Mouse (Mus musculus) liver, embryonic 14.5 days (tissue): Measurements from ENCODE around the gene Gm45785. TPM values are rescaled to one million over a fixed set of nuclear protein-coding genes. Genes with fewer than 3 reads are reported as not detected.

Experiments used
- ATAC-seq: fragments of 200-750 bp; cut with Nextera tagmentation; 2 replicates; pipeline ENCODE4 v1.8.0; 2017; ENCODE audit warnings: moderate number of reproducible peaks, mild to moderate bottlenecking, moderate library complexity; ENCODE audit not compliant: insufficient read depth
- DNase-seq, 3 experiments: peaks; one replicate each; pipeline ENCODE4 v3.0.0-alpha.2; 2012 to 2013; ENCODE audit warnings: low read depth in 3 of 3, low spot score in 3 of 3
- H3K27ac ChIP-seq: fragments of 300-500 bp; sonication (generic); 2 replicates; pipeline ENCODE4 v1.5.1; 2014; ENCODE audit warnings: moderate library complexity, mild to moderate bottlenecking, control low read depth, inconsistent platforms
- H3K27me3 ChIP-seq: fragments of 300-500 bp; sonication (generic); 2 replicates; pipeline ENCODE4 v1.6.1; 2014; ENCODE audit warnings: mild to moderate bottlenecking, low read length, moderate library complexity; ENCODE audit not compliant: control insufficient read depth, insufficient read depth
- H3K36me3 ChIP-seq: fragments of 300-500 bp; sonication (generic); replicated peaks from 2 replicates; pipeline ENCODE4 v1.6.1; 2014; ENCODE audit warnings: low read depth; ENCODE audit not compliant: control insufficient read depth, insufficient read depth
- H3K4me1 ChIP-seq, 2 experiments: fragments of 200-500 bp in 1 of 2; fragments of 300-500 bp in 1 of 2; sonication (generic) in 1 of 2; replicated peaks; 2 replicates each; pipeline ENCODE4 v1.6.1; 2012 to 2014; ENCODE audit warnings: antibody characterized with exemption in 1 of 2, inconsistent platforms in 1 of 2, low read length in 1 of 2; ENCODE audit not compliant: control insufficient read depth in 2 of 2, insufficient read depth in 2 of 2
- H3K4me2 ChIP-seq: fragments of 300-500 bp; sonication (generic); 2 replicates; pipeline ENCODE4 v1.6.1; 2014; ENCODE audit warnings: low read depth, mild to moderate bottlenecking, control low read depth, moderate library complexity
- H3K4me3 ChIP-seq, 2 experiments: fragments of 200-500 bp in 1 of 2; fragments of 300-500 bp in 1 of 2; sonication (generic) in 1 of 2; 2 replicates each; pipeline ENCODE4 v1.5.1; 2012 to 2014; ENCODE audit warnings: low read depth in 2 of 2, low read length in 2 of 2, mild to moderate bottlenecking in 2 of 2, control low read depth in 1 of 2, inconsistent platforms in 1 of 2, moderate library complexity in 1 of 2; ENCODE audit not compliant: insufficient read depth in 1 of 2
- H3K9ac ChIP-seq: fragments of 300-500 bp; sonication (generic); replicated peaks from 2 replicates; pipeline ENCODE4 v1.6.1; 2014; ENCODE audit warnings: mild to moderate bottlenecking, control low read depth, moderate library complexity
- H3K9me3 ChIP-seq: fragments of 300-500 bp; sonication (generic); 2 replicates; pipeline ENCODE4 v1.6.1; 2016; ENCODE audit warnings: low read length, mixed read lengths; ENCODE audit not compliant: control insufficient read depth
- CTCF ChIP-seq: IDR thresholded peaks from 2 replicates; pipeline ENCODE4 v1.5.1; 2016; ENCODE audit warnings: antibody characterized with exemption, low read depth, control low read depth
- EP300 ChIP-seq: IDR thresholded peaks from 2 replicates; pipeline ENCODE4 v1.6.1; 2016; ENCODE audit warnings: antibody characterized with exemption, low read depth
- WGBS: fragments of 180-500 bp; shearing (Covaris S2); extraction: QIAGEN DNeasy Blood & Tissue Kit; methylation state at CpG from one replicate; pipeline ENCODE4 v1.1.7; 2014; ENCODE audit not compliant: insufficient replicate concordance; 5-methylcytosine and 5-hydroxymethylcytosine counted together
- polyA plus RNA-seq, 2 experiments: library from polyadenylated mRNA; depleted of rRNA in 1 of 2; stranded (reverse) in 1 of 2; unstranded in 1 of 2; fragments of >200 nt; fragmentation: Nextera tagmentation in 1 of 2; extraction: Ambion mirVana in 1 of 2; gene quantifications; 2 replicates each; pipeline versions ENCODE4 v1.2.1 to v1.2.3; 2012 to 2014

Gm45785 gene
- polyA plus RNA-seq, 2 experiments = not detected

DNA sequence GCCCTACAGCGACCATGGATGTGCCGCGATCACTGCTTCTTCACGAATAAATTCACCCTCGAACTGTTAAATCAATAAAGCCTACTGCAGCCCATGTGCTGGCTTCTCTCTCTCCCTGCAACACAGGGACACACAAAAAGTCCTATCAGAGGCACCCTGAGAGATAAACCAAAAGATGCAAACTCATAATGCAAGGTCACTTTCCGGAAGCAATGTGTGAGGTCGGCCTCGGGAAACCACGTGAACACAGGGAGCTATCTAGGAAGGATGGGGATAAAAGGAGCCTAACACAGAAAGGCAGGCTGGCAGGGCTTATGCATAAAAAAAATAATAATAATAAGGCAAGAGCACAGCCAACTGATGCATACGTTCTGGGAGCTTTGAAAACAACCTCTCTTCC lies 9.5 kb downstream of the Gm45785 start:
- DNase-seq = no peak
- WGBS = 65% methylated on average over 10 of the region's 10 CpGs

DNA sequence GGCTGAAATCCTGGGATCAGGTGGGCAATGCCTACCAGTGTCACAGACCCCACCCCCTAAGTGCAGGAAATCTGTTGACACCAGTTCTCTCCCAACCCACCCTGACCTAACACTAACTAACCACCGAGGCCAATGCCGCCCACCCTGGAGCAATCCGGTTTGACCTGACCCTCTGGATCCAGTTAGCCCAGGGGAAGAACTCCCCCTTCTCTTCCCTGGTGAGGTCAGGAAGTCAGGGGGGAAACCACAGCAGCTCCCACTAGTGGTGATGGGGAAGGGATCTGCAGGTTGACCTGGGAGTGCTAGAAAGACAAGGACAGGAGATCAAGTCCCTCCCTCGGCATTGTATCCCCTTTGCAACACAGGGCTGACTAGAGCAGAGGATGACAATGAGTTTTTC lies 10.4 kb downstream of the Gm45785 start:
- no peak overlapping the region for H3K27ac ChIP-seq
- H3K9me3 ChIP-seq = no peaks in the 10 kb centered on the region
- no peaks in the 10 kb centered on the region; the same call in 1 of the 2 replicates for H3K27me3 ChIP-seq
- no peak overlapping the region for H3K4me3 ChIP-seq
- ATAC-seq (no peak), DNase-seq (no peak)
- TF ChIP-seq CTCF (no peak), EP300 (no peak)
- H3K36me3 ChIP-seq = no peaks in the 10 kb centered on the region
- no peak overlapping the region for H3K4me2 ChIP-seq
- no peak overlapping the region for H3K9ac ChIP-seq
- H3K4me1 ChIP-seq = no peaks in the 10 kb centered on the region
- 60% methylated on average over 4 of the region's 4 CpGs for WGBS

More for the DNA sequence above, 9.5 kb downstream of the Gm45785 start:
- Histone ChIP-seq H3K36me3 (no peaks in the 10 kb centered on the region), H3K4me1 (no peaks in the 10 kb centered on the region), H3K27me3 (no peaks in the 10 kb centered on the region), H3K4me3 (no peak overlapping the region), H3K4me2 (no peak overlapping the region), H3K9me3 (no peaks in the 10 kb centered on the region), H3K27ac (no peak overlapping the region), H3K9ac (no peak overlapping the region)
- TF ChIP-seq CTCF = no peak
- no peak for TF ChIP-seq EP300
- ATAC-seq = no peak

DNA sequence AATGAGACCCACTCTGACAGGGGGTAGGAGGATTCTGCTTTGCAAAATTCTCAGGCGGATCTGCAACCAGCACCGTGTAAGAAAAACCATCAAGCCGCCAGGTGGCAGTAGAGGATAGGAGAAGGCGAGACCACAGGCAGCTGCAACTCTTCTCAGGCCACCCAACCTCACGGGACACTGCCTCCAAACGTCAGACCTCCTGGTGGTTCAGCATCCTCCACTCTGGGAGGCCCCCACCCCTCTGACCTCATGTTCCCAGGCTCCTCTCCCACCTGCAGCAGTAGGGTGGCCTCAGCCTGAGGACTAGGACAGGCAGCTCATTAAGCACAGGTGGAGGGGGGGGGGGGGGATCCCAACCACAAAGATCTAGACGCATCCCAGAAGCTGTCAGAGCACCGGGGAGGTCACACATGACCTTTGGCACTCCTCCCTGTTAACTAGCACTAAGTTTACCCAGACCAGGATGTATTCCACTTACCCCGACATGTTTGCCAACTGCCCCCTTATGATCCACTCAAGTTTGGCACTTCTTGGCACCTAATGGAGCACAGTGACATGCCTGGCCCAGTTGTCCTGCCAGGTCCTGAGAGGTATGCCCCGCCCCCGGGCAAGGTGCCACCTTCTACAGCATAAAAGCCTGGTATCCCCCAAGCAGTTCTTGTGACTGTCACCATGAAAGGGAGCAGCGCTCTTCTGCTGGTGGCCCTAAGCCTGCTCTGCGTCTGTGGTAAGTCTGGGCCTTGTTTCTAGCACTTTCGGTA lies 11.0 kb downstream of the Gm45785 start, which contains the start of gene Scgb1c1:
Gene Scgb1c1 (plus strand): TSS at position 643 of the 761 bp plus-strand sequence.
- WGBS = 27% methylated on average over 14 of the region's 14 CpGs
- Histone ChIP-seq H3K27ac (no peak within 1 kb of the TSS), H3K4me3 (no peak within 1 kb of the TSS), H3K4me2 (no peak within 1 kb of the TSS), H3K9ac (no peak within 1 kb of the TSS), H3K27me3 (no peaks in the 10 kb centered on the region; the same call in 1 of the 2 replicates), H3K9me3 (no peaks in the 10 kb centered on the region), H3K36me3 (no peaks in the 10 kb centered on the region), H3K4me1 (no peaks in the 10 kb centered on the region)
- DNase-seq (peak; percentile 59 to 72 (median 61)), ATAC-seq (peak; percentile 62)
- TF ChIP-seq CTCF = peak; percentile 93
- TF ChIP-seq EP300 = no peak

DNA sequence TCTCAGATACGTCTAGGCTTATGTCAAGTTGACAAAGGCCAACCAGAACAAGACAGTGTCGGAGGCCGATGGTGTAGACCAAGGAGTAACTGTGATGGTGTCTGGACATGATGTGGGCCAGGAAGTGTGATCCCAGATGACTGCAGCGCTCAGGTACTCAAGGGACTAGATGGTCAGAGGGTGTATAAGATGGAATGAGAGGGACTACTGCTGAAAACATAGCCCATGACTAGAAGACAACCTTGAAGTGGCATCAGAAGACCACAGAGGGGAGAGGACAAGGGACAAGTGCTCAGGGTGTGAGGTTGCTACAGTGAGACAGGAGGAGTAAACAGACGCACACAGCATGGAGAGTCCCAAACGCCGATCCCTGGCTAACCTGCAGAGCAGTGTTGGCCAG lies 12.3 kb downstream of the Gm45785 start:
- Histone ChIP-seq H3K27me3 (no peaks in the 10 kb centered on the region; the same call in 1 of the 2 replicates), H3K4me2 (no peak overlapping the region), H3K4me1 (no peaks in the 10 kb centered on the region), H3K9ac (no peak overlapping the region), H3K27ac (no peak overlapping the region), H3K9me3 (no peaks in the 10 kb centered on the region), H3K36me3 (no peaks in the 10 kb centered on the region), H3K4me3 (no peak overlapping the region)
- TF ChIP-seq EP300 = no peak
- TF ChIP-seq CTCF = no peak
- 59% methylated on average over 7 of the region's 7 CpGs for WGBS
- ATAC-seq = no peak
- DNase-seq = no peak
